Mouse (Mus musculus): ENCODE data around the gene Paxip1.

Paxip1 gene

DNA sequence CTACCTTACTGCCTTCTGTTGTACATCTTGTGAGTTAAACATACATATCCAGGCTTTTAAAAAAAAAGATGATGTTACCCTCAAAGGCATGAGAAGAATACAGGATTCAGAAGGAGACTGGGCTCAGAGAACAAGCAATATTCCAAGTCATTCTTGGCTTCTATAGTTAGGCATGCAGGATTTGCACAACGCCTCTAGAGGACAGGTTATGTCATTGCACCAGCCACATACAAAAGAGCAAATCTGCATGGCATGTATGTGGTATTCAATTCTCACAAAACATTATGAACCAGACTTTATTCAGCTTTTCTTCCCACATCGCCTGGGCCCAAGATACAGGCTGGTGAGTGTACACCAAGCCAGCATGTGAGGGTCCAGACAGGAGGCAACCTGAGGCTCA is 67.0 kb downstream of the Paxip1 start:
- DNase-seq (ENCODE audit: low spot score), result no peak

DNA sequence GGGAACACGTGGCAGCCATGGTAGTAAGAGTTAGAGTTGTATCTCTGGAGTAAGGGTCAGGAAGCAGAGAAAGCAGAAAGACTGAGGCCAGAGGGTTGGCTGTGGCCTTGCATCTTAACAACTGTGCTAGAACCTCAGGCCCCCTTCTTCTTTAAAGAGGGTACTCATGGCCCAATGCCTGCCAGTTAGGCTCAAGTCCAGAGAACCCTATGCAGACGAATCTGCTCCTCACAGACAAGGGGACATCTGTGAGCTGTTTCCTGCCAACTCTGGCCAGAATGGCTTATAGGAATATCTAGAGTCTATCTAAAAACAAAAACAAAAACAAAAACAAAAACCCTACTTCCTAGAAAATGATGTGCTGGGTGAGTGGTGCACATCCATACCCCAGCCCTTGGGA is 72.2 kb downstream of the Paxip1 start:
- no peak for DNase-seq (ENCODE audit: low spot score)

DNA sequence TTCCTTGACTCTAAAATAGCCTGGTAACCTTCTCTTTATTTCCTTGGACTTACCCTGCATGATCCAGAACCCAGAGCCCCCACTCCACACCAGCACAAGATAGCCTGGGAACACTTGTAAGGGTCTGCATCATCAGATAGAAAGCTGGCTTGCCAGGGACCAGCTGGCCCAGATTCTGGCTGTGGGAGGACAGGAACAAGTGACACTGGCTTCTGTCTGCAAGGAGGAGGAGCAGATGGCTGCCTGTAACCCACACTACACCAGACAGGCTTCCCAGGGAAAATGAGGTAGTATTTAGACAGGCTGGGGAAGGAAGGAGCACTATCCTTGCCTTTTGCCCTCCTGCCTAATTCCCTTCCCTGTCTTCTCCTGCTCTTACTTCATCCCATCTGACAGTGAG is 74.2 kb downstream of the Paxip1 start:
- no peak for DNase-seq (ENCODE audit: low spot score)

DNA sequence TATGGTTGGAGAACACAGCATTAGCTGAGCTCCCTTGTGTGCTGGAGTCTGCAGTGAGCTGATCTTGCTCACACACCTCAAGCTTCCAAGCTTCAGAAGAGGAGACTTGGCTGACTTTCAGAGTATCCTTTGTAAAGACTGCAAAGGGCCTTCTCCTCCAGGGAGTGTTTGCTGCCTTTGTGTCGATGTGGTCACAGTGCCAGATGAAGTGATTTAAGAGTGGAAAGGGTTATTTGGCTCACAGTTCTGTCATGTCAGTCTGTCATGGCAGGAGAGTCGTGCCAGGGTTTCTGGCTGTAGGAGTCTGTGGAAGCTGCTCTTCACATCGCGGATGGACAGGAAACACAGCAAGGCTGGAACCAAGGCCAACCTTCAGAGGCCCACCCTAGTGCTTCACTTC is 75.5 kb downstream of the Paxip1 start:
- DNase-seq (ENCODE audit: low spot score), result no peak

DNA sequence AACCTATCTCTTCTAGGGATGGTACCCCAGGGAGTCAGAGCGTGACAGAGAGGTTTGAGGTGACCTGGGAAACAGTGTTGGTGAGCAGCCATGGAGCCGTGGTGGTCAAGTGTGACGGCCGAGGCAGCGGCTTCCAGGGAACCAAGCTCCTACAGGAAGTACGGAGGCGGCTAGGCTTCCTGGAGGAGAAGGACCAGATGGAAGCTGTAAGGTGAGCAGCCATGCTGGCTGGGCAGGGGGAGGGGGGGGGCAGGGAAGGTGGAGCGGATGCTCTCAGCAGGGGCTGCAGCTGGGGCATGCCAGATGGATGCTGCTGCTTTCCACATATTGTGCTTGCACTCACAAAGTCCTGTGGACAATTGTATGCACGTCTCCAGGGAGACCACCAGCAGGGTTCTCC is 77.1 kb downstream of the Paxip1 start:
- no peak for DNase-seq (ENCODE audit: low spot score)

DNA sequence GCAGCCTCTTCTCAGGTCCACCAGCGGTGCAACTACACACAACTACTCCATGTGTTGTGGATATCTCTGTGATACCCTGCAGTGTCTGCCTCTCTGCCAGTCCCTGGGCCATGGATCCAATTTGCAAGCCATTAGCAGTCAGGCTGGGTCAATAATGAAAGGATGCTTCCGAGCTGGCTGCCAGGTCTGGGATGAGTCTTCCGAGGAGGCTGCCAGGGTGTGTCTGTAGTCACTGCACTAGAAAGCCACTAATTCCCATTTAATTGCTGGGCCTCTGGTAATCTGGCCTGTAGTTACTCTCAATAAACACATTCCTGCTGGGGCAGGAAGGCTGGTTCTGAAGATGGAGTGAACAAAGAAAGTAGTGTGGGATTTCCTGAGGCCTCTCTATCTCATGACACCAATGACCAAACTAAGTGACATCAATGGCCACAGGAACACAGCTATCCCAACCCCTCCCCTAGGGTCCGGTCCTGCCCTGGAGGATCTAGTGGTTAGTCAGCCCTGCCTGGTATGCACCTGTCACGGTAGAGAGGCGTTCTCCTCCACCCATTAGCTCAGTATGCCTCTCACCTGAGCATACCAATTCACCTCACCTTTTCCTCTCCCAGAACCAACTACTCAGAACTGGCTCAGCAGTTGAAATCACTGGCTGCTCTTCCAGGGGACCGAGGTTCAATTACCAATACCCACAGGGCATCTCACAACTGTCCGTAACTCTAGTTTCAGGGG is 79.9 kb downstream of the Paxip1 start:
- no peak for DNase-seq (ENCODE audit: low spot score)

DNA sequence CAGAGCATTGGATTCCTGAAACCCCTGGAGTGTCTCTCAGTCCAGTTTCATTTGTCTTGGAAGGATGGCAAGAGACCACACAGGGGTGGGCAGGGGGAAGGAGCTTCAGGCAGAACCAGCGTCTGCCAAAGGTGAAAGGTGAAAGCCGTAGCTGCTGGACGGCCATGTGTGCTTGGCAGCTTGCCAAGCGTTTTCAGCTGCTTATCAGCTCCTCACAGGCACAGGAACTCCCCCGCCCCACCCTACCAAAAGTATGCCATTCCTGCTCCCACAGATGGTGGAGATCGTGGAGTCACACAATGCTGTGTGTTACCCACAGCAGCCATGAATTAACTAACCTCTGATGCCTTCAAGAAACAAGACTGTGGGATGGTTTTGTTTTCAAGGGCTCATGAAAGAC is 83.3 kb downstream of the Paxip1 start:
- DNase-seq (ENCODE audit: low spot score), result no peak

DNA sequence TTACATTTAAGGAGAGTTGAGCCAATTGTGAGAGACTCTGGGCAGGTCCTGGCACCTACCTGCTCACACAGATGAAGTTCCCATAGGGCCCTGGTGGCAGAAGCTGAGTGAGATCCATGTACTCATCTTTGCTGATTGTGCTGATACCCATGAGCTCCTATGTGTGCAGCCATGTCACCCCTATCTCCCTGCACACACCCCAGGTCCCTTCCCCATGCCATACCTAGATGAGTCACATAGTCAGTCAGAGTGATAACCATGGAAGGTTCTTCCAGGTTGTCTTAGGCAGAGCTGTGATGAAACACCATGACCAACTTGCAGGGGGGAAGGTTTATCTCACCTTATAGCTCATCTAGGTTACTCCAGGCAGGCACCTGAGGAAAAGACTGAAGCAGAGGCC is 84.2 kb downstream of the Paxip1 start:
- no peak for DNase-seq (ENCODE audit: low spot score)

DNA sequence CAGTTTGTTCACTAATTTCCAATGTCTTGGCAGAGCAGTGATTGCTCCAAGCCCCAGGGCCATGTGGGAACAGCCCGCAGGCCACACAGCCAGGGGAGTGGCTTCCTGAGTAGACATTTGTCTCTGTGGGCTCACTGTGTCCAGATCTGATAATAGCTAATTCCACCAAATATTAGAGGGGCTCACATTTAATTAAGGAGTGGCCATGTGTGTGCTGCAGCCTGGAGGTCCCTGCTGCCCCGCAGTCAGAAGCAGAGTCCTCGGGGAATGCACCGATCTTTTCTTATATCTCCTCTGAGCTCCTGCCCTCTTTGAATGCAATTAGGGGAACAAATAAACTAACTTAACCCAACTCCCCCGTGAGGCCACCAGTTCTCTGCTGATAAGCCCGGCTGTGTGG is 84.9 kb downstream of the Paxip1 start:
- DNase-seq (ENCODE audit: low spot score), result no peak

DNA sequence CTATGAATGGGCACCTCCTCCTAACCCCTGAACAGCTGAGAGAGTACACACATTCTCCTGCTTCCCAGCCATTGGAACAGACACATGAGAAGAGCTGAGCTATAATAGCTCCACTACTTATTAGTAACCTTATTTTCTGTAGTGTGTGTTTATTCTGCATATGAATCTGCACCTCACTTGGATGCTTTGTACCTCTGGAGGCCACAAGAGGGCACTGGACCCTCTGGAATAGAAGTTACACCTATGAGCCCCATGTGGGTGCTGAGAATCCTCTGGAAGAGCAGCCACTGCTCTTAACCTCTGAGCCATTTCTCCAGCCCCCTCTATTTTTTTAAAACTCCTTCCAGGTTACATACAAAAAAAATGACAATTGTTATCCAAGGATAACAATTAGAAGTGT is 86.5 kb downstream of the Paxip1 start:
- no peak for DNase-seq (ENCODE audit: low spot score)

DNA sequence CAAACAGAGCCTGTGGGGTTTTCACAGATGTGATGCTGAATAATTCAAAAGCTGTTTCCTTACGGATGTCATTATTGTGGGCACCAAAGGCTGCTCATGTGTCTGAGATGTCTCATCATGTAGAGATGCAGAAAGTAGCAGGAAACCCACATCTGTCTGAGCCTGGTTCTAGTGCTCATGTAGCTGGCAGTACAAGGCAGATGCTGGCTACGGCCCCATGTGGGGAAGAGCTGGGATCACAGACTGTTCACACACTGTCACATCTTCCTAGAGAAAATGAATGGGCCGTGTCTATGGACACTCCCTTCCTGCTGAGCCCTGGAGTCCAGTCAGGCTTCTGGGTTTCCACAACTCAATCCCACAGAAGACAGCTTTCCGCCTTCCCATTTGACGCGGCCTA is 89.0 kb downstream of the Paxip1 start:
- DNase-seq (ENCODE audit: low spot score), result no peak
